Mouse (Mus musculus) right cerebral cortex, postnatal 36 days (tissue): ENCODE data around the gene Spo11.

Source experiments
- DNase-seq, 2 experiments: peaks; one replicate each; pipeline ENCODE4 v3.0.0; 2022; ENCODE audit warnings: low spot score in 2 of 2, mixed read lengths in 1 of 2

Gene Spo11

DNA sequence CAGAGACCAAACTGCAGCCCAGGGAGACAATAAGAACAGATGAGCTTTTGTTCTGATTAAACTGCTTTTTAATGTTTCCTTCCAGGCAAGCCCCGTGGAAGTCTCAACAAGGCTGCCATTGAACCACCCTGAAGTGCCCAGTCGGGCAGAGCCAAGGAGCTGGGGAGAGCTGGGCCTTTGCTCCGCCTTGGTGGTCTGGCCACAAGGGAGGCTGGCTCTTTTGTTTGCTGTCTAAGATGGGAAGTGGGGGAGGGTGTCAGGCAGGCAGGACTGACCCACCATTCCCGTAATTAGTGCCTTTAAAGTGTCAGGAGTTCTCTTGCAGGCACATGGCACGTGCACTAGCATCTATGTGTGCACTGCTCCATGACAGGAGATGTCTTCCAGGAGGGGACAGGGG, 18.9 kb upstream of the Spo11 start:
- DNase-seq, result no peak

DNA sequence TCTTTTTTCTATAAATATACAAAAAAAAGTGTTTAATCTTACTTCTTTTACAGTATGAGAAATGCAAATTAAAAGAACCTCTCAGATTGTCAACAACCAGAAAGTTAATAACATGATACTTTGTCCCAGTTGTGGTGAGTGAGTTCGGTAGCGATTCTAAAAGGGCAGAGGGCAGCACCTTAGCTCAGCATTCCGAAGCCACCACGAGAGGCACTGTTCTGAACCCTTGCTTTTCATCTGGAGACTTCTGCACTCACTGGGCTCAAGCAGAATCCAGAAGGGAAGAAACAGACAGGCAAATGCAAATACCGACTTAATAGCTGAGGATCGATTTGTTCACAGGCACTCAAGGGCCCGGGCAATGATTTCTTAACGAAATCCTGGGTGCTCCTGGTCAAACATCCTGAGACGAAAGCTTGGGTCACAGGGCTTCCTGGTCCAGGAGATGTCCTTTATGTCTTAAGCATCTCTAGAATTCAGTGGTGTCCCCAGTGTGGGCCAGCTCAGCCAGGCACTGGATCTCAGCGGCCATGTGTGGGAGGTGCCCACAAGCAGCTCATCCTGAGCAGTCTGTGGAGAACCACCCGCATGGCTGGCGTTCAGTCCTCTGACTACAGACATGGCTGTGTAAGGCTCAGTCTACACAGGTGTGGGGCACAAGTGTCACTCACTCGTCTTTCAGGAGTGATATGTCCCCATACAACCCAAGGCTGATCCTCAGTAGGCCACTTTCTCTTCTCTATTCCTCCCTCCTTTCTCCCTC, 18.3 kb upstream of the Spo11 start:
- DNase-seq, result no peak

DNA sequence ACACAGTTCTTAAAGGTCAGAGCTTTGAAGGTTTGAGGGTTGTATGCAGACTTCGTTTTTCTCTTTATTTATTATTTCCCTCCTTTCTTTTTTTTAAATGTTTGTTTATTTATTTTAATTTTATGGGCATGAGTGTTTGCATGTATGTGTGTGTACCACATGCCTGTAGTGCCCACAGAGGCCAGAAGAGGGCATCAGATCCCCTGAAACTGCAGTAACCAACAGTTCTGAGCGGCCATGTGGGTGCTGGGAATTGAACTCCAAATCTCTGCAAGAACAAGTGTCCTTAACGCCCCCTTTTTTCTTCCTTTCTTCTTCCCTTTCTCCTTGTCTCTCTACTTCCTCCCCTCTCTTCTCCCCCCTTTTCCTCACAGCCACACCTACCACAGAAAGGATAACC, 17.1 kb upstream of the Spo11 start:
- no peak for DNase-seq

DNA sequence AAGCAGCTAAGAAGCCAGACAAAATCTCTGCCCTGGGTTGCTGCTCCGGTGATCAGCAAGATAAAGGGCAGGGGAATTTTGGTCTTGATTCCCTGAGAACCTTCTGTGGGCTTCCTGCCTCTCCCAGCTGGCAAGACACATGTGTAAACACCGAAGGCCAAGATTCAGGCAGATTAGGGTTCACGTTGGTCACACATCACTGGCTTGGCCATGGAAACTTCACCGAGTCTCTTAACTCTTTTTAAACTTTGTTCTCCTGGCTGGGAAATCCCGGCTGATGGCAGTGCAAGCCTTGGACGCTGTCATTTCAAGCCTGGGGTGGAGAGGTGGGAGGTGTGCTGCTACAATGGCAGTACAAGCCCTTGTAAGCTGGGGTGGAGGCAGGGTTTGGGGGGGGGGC, 16.3 kb upstream of the Spo11 start:
- no peak for DNase-seq

DNA sequence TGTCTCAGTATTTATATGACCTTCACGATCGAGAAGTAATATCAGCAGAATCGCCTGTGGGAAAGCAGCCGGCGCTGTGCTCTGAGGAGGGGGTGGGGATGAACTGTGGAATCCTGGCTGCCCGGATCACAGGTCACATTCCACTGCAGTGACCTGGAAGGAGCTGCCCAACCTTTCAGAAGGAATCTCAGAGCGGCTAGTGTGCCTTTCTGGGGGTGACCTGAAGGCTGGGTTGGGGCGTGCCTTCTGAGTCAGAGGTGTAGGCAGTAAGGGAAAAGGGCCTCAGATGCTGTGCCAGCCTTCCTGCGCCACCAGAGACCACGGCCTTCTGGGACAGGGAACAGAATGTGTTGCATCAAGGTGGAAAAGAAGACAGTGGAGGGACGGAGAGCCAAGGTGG, 12.3 kb upstream of the Spo11 start:
- no peak for DNase-seq

DNA sequence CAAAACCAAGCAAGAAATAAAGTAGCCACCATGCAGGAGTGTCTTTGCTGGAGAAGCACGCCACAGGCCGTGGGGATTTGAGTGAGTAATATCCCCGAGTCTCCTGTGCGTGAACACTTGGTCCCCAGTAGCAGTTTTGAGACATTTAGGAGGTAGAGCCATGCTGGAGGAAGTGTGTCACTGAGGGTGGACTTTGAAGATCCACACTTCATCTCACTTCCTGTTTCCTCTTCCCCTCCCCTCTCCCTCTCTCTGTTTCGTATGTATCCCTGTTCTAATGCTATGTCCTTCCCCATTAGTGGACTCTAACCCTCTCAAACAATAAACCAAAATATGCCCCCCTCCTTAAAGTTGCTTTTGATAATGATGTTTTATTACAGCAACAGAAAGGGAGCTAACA, 11.0 kb upstream of the Spo11 start:
- no peak for DNase-seq

DNA sequence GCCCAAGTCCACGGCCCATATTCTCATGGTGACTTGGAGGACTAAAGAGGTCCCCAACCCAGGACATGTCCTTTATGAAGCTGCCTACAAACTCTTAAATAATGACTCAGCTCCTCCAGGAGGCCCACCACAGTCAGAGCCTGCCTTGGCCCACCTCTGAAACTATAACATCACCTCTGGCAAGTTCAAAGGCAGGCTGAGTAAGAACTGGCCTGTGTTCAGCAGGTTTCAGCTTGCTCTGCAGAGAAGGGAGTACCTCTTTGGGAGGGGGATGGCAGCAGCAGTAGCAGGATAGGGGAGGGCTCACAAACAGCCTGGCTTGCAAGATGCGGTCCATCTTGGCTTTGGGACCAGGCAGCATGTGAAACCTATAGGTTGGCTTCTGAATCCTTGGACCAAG, 5.6 kb upstream of the Spo11 start:
- no peak for DNase-seq

DNA sequence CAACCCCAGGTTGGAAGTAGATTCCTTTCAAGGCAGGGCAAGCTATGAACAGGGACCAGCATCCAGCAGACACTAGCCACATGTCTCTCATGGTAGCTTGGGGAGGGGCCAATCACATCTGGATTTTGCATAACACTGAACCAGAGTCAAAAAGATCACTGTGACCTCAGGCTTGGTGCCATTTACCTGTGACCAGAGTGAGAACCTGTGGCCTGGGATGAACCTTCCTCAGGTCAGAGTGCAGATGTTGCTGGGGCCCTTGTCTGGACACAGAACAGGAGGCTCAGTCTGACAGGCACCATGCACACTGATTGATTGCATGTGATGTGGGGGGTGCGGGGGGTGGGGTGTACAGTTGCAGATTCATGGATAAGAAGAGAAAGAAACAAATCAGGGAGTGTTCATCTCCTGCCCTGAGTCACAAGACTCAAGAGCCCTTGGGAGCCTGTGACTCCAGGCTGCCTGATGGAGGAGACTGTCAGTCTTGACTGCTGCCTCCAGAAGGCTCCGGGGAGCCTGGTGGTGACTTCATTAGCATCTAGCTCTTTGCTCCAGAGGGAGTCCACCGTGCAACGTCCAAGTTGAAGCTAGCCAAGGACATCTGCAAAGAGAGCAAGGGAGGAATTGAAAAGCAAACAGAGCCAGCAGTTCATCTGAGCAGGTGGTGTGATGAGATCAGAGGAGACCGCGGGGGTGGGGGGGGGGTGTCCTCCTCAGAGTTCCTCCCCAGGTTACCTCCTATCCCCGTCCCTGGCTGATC, 3.5 kb upstream of the Spo11 start:
- no peak for DNase-seq

DNA sequence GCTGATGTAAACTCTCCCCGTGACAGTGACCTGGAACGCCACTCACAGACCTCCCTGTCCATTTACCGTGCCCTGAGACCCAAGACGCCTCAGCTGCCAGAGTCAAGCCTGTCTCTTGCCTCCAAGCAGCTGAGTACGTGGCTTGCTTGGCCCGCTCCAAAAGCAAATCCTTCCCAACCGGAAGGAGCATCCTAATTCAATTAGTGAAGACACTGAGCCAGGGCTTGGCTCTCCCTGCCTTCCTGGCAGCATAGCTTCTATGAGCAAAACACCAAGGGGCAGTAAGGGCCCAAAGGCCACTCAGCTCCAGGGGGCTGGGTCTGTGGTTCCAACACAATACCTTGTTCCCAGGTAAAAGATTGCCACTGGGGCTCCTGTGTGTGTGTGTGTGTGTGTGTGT, 2.8 kb upstream of the Spo11 start:
- DNase-seq, result no peak

DNA sequence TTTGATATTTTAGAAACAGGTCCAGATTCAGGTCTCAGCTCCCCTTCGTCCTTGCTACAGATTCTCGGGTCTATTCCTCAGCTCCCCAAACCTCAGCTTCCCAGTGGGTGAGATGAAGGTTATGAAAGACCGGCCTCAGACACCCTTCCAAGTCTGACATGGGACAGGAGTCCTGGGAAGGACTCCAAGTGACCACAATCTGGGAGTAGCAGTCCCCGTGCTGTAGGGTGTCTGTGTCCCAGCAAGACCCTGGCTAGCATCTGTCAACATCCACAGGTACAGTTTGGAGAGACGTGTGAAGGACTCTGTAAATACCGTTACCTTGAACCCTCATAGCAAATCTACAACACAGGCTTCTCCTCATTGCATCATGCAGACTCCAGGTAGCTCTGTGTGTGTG, 2.3 kb upstream of the Spo11 start:
- no peak for DNase-seq

DNA sequence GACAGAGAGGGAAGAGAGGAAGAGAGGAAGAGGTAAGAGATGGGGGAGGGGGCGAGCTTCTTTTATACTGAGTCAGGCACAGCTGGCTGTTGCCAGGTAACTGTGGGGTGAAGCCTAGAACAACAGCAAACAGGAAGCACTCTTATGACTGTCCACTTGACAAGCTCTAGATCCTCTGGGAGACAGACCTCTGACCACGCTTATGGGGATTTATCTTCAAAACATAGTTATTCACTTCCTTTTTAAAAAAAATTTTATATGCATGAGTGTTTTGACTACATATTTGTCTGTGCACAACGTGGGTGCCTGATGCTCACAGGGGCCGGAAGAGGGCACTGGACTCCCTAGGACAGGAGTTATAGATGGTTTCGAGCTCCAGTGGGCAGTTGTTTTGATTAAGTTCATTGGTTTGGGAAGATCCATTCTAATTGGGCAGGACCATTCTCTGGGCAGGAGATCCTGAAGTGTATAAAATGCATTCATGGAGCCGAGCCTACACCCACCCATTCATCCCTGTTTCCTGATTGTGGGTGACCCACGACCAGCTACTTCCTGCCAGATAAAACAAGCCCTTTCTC, 750 bp upstream of the Spo11 start:
- DNase-seq, result no peak

DNA sequence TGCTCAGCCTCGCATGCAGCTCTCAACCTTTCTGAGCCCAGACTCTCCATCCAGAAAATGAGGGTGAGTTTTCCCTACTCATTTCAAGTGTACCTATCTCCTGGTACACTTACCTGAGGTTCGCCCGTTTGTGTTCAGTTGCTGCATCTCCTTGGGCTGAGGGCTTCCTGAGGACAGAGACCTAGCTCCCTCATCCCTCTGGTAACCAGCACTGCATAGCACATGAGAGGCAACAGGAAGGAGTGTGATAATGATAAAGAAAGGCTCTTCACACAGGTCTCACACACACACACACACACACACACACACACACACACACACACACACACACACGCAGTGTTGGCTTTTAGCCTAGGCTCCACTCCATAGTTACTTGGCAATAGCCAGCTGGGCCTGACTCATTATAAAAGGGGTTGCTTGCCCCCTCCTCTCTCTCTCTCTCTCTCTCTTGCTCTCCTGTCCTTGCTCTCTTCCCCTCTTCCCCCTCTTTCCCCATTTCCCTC, 682 bp downstream of the Spo11 start:
- DNase-seq, result no peak

DNA sequence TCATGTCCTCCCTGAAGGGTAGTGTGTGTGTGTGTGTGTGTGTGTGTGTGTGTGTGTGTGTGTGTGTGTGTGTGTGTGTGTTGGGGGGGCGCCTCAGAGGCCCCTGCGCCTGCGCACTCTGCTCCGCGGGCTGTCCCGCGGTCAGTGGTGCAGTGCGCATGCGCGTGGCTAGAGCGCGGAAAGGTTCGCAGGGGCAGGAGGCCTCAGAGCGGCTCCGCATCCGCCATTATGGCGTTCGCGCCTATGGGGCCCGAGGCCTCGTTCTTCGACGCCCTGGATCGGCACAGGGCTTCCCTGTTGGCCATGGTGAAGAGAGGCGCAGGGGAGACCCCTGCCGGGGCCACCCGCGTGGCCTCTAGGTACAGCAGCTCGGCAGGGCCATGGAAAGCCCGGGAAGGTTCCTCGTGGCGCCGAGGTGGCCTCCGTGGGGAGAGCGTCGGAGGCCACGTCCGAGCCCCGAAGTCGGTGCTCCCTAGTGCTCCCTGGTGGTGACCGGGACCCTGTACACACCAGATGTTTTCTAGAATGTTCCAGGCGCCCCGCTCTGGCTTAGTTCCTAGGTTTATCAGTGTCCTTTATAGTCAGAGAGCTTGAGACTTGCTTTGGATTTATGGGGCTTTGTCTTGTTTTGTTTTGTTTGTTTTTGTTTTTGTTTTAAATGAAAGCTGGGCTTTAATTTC, 2.3 kb downstream of the Spo11 start:
- DNase-seq, result no peak

DNA sequence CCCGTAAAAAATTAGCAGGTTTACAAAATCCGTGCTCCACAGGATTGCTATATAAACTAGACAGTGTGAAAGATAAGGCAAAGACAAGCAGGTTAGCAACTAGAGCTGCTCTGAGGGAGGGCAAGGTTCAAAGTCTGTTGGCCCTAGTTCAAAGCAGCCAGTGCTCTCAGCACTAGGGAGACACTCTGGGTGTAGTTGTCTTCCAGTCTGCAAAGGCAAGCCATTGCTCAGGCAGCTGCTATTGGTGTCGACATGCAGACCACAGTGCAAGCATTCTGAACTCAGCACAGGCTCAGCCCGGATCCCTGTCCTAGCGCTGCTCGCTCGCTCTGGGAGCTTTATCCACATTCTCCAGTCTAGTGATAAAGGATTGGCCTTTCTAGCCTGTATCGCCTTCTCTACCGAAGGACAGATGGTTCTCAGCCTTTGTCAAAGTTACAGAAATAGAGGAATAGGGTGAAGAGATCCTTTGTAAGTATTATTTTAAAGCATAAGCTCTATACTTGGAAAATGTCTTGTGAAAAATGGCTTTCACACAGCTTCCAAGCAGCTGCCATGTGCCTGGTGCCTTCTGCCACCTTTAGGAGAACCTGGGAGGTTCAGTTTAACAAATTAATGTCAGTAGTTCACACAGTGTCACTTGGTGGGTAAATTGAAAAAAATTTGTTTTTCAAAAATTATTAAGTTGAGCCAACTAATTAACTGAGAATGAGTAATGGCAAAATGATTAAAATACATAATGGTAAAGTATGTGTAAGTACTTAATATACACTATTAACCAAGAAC, 5.5 kb downstream of the Spo11 start:
- DNase-seq, result no peak

DNA sequence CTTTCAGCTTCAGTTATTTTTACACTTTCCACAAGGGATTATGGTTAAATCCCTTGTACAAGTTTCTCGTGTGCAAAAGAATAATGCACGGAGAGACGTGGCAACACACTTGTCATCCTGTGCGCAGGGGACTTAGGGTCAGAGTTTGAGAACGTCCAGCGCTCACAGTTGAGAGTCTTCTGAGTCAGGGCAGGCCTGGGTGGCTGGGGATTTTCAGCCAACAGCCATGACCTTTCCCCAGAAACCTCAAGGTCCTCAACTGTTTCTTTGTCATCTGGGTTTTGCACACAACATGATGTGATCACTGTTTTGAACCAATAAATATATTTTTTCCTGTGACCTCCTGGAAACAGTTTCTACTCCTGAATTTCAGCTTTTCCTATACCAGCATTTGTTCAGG, 12.7 kb downstream of the Spo11 start:
- no peak for DNase-seq

DNA sequence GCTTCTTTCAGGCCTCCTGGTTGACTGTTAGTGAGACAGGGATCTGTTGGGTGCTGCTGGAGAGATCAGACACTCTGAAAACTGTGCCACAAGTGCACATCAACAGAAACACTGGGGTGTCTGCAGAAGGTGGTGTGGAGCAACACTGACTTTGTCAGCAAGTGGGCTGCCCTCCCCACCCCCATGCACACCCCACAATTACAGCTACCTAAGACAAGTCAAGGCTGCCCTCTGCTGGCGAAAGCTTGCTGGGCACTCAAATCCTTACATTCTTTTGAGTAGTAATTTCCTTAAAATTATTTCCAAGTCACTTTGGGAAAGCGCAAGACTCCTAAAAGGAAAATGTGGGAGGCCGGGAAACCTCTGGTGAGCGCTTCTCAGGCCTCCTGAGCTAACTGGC, 18.7 kb downstream of the Spo11 start:
- peak; percentile 54 to 70 for DNase-seq

DNA sequence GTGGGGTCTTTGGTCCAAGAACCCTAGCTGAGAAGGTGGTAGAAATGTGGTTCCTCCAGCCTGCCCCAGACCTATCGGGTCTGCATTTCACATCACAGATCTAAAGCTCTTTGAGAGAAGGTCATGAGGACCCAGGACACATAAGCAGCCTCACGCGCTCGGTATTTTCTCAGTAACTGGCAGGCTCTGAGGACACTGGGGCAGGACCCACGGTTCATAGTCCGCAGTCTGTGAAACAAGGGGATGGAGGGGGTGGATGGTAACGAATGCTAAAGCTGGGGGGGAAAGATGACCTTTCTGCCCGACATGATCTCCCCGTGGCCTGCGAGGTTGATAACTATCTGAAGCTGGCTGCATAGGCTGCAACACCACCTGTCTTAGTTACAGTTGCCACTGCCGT, 20.2 kb downstream of the Spo11 start:
- no peak for DNase-seq

DNA sequence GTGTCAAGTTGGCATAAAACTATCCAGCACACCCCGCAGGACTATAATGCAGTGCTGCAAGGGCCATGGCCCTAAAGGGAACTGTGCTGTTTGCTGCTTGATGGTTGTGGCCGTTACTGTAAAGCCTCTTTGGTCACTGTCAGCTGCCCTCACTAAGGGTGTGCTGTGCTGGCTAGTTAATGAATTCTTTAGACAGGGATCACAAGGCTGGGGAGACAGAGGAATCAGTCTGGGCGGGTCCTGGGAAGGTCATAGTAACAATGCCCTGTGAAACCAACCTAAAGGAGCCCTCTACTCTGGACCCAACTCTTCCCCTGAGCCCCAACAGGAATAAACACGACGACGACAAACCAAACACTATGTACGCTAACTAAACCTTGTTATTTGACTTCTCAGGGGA, 21.0 kb downstream of the Spo11 start:
- DNase-seq, result no peak

DNA sequence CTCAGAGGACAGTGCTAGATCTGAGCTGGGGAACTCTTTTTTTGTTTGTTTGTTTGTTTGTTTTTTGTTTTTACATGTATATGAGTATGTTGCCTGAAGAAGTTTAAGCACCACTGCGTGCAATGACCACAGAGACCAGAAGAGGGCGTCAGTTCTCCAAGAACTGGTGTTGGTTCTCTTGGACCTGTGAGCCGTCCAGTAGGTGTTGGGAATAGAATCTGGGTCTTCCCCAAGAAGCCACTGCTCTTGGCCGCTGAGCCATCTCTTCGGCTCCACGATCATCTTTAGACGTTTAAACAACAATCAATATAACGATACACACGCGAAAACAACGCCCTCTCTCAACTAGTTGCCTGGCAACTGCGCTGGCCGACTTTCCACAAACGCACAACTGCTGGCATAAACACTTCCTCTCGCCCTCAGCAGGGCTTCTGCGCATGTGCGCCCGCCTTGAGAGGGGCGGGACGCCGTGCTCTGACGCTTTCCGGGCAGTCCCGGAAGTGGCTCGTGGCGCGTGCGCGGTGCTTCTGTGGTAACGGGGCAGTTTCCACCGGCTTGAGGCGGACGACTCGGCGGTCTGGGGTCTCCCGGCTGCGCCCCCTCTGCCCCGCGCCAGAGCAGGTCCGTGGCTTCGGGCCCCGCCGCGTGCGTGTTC, 22.3 kb downstream of the Spo11 start, which contains the start of gene Rae1:
Gene Rae1, plus strand, starts transcription at position 488 of the 655 bp plus-strand sequence.
- DNase-seq, result peak; percentile 96 to 97

DNA sequence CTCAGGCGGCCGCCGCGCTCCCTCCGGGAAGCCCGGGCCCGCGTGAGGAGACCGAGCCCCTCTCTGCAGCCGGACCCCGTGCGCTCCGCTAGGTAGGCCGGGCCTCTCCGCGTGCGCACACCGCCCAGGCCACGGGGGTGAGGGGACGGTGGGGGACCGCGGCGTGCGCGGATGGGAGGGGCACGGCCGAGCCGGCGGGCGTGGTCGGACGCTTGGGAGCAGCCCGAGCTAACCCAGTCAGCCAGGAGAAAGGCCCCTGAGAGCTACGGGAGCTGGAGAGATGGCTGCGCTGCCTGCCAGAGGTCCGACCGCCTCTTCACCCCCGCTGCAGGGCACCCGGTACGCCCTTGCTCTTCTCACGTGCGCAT, 22.8 kb downstream of the Spo11 start:
- no peak for DNase-seq

DNA sequence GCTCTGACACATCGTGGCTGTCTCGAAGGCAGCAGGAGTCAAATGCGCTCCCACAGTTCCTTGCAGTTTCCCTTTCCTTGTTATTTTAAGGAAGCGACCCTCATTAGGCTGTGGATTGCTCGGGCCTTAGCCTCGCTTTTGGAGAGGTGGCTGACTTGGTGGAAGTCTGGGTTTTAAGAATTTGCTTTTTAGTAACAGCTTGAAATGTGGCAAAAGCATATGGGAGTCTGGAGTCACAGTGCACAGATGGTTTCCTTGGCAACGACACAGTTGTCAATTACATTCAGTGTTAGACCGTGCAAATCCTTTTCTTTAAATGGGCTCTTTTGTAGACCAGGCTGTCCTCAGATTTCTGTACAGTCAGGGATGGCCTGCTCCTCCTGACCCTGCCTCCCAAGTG, 23.4 kb downstream of the Spo11 start:
- no peak for DNase-seq
